Mouse (Mus musculus): ENCODE results near the gene Cd164. TPM values are rescaled to one million over a fixed set of nuclear protein-coding genes. Genes with fewer than 3 reads are reported as not detected.

Gene Cd164
- polyA plus RNA-seq, 1 experiment from 2014 or later = 63.5 TPM

DNA sequence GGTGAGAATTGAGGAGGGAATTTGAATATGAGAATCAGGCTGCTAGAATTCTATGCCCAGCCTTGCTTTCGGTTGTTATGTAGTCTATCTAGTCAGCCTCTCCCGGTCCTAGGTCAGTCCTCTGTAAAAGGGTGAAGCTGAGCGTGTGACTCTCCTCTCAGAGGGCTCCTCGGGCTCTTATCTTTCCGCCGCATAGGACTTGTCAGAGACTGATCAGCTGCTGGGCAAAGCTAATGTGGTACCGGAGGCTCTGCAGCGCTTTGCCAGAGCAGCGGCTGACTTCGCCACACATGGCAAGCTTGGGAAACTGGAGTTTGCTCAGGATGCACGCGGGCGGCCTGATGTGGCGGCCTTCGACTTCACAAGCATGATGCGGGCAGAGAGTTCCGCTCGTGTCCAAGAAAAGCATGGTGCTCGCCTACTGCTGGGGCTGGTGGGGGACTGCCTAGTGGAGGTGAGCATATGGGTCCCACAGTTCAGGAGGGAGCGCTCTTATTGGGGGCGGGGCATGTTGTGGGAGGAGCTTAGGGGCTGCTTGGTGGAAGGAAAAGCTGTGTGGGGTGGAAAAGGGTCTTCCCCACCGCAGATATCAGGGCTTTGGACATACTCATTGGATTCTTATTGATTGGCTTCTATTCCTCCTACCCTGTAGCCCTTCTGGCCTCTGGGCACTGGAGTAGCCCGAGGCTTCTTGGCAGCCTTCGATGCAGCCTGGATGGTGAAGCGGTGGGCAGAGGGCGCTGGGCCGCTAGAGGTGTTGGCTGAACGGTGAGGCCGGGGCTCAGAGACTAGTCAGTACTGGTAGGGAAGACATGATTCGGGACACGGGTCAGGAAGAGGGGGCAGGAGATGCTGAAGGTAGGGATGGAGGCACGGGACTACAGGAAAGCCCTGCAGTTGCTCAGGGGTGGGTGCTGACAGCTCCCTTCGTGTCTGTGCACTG, 38.0 kb upstream of the Cd164 start:
- H3K36me3 ChIP-seq = peaks cover 60% of the 10 kb centered on the region

GRCm38 (mm10) chr10:41482446-41482845, 36.8 kb upstream of the Cd164 start:
- no peak overlapping the region for H3K27ac ChIP-seq (replicated peaks)
- H3K27me3 ChIP-seq = no peaks in the 10 kb centered on the region
- H3K4me2 ChIP-seq = no peak overlapping the region
- no peak for ATAC-seq (ENCODE audit: low read depth)
- H3K9me3 ChIP-seq = no peaks in the 10 kb centered on the region
- peaks cover 71% of the 10 kb centered on the region for H3K36me3 ChIP-seq
- 79% methylated on average over 7 of the region's 7 CpGs for WGBS
- H3K9ac ChIP-seq = no peak overlapping the region
- no peak overlapping the region for H3K4me3 ChIP-seq
- H3K4me1 ChIP-seq (replicated peaks) = peaks cover 11% of the 10 kb centered on the region

More for the DNA sequence above, 38.0 kb upstream of the Cd164 start:
- WGBS = 67% methylated on average over 33 of the region's 33 CpGs
- no peak overlapping the region for H3K4me2 ChIP-seq
- no peak overlapping the region for H3K27ac ChIP-seq (replicated peaks)
- H3K4me1 ChIP-seq (replicated peaks) = peaks cover 23% of the 10 kb centered on the region
- H3K9ac ChIP-seq = no peak overlapping the region
- no peak overlapping the region for H3K4me3 ChIP-seq
- no peaks in the 10 kb centered on the region for H3K9me3 ChIP-seq
- H3K27me3 ChIP-seq = no peaks in the 10 kb centered on the region
- ATAC-seq (ENCODE audit: low read depth) = no peak

GRCm38 (mm10) chr10:41485778-41486177, 33.4 kb upstream of the Cd164 start:
- no peaks in the 10 kb centered on the region for H3K9me3 ChIP-seq
- 86% methylated on average over 16 of the region's 16 CpGs for WGBS
- no peak overlapping the region for H3K27ac ChIP-seq (replicated peaks)
- ATAC-seq (ENCODE audit: low read depth) = no peak
- H3K4me2 ChIP-seq = no peak overlapping the region
- H3K4me3 ChIP-seq = no peak overlapping the region
- peaks cover 22% of the 10 kb centered on the region for H3K4me1 ChIP-seq (replicated peaks)
- H3K9ac ChIP-seq = no peak overlapping the region
- peaks cover 65% of the 10 kb centered on the region for H3K36me3 ChIP-seq
- H3K27me3 ChIP-seq = no peaks in the 10 kb centered on the region; the same call in 1 of the 2 replicates

DNA sequence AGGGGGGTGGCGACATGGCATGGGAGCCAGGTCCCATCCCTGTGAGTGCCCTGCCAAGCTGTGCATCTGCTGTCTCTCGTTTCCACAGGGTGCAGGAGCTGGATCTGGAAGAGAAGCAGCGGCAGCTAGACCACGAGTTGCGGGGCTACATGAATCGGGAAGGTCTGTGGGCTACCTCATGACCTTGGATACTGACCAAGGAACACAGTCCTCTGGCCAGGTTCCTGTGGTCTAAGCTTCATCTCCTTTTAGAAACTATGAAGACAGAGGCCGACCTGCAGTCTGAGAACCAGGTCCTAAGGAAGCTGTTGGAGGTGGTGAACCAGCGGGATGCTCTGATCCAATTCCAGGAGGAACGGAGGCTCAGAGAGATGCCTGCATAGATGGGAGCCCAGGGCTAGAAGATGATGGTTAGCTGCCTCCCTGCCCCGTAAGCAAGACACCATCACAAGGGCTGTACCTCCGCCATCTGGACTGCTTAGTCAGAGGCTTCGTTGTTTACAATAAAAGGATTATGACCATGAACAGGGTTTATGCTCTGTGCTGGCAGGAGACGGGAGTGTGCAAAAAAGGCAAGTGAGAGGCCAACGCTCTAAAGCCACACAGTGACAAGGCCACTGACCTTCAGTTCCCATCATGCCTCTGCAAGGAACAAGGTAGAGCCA, 32.6 kb upstream of the Cd164 start:
- no peak for ATAC-seq (ENCODE audit: low read depth)
- H3K4me3 ChIP-seq = no peak overlapping the region
- H3K36me3 ChIP-seq = peaks cover 65% of the 10 kb centered on the region
- H3K9me3 ChIP-seq = no peaks in the 10 kb centered on the region
- no peak overlapping the region for H3K9ac ChIP-seq
- no peak overlapping the region for H3K27ac ChIP-seq (replicated peaks)
- H3K4me2 ChIP-seq = no peak overlapping the region
- H3K27me3 ChIP-seq = no peaks in the 10 kb centered on the region; the same call in 1 of the 2 replicates
- H3K4me1 ChIP-seq (replicated peaks) = peaks cover 22% of the 10 kb centered on the region
- WGBS = 83% methylated on average over 14 of the region's 14 CpGs

GRCm38 (mm10) chr10:41488877-41489276, 30.3 kb upstream of the Cd164 start:
- Histone ChIP-seq H3K36me3 (peaks cover 43% of the 10 kb centered on the region), H3K4me3 (peak overlapping the region; percentile 61), H3K9ac (peak overlapping the region; percentile 77), H3K9me3 (no peaks in the 10 kb centered on the region), H3K4me1 (replicated peaks) (peaks cover 22% of the 10 kb centered on the region), H3K27me3 (no peaks in the 10 kb centered on the region; the same call in 1 of the 2 replicates), H3K4me2 (peak overlapping the region; percentile 96), H3K27ac (replicated peaks) (no peak overlapping the region)
- ATAC-seq (ENCODE audit: low read depth) = no peak
- WGBS = 55% methylated on average over 7 of the region's 7 CpGs

- Histone ChIP-seq H3K4me1 (replicated peaks) (peaks cover 22% of the 10 kb centered on the region), H3K27me3 (no peaks in the 10 kb centered on the region; the same call in 1 of the 2 replicates), H3K4me2 (peak overlapping the region; percentile 96), H3K9me3 (no peaks in the 10 kb centered on the region), H3K27ac (replicated peaks) (no peak overlapping the region), H3K36me3 (peaks cover 38% of the 10 kb centered on the region), H3K9ac (peak overlapping the region; percentile 77), H3K4me3 (peak overlapping the region; percentile 61)
- WGBS = 40% methylated on average over 8 of the region's 8 CpGs
- peak; percentile 14; the same call in 1 of the 2 replicates for ATAC-seq (ENCODE audit: low read depth)
Measured at GRCm38 (mm10) chr10:41489294-41489693, 29.9 kb upstream of the Cd164 start.

- peak within 1 kb of the TSS; percentile 96 for H3K4me2 ChIP-seq
- no peak within 1 kb of the TSS for H3K27ac ChIP-seq (replicated peaks)
- H3K36me3 ChIP-seq = peaks cover 32% of the 10 kb centered on the region
- ATAC-seq (ENCODE audit: low read depth) = peak; percentile 97
- H3K9me3 ChIP-seq = no peaks in the 10 kb centered on the region
- H3K9ac ChIP-seq = peak within 1 kb of the TSS; percentile 77
- WGBS = 2% methylated on average over 50 of the region's 50 CpGs
- peaks cover 22% of the 10 kb centered on the region for H3K4me1 ChIP-seq (replicated peaks)
- peak within 1 kb of the TSS; percentile 61 for H3K4me3 ChIP-seq
- H3K27me3 ChIP-seq = no peaks in the 10 kb centered on the region; the same call in 1 of the 2 replicates
Measured at GRCm38 (mm10) chr10:41489708-41490517, 29.3 kb upstream of the Cd164 start, which contains the start of the genes Smpd2 and Ppil6. TSS of gene Smpd2 (minus strand) at chr10:41490369. TSS of gene Ppil6 (plus strand) at chr10:41490439.

DNA sequence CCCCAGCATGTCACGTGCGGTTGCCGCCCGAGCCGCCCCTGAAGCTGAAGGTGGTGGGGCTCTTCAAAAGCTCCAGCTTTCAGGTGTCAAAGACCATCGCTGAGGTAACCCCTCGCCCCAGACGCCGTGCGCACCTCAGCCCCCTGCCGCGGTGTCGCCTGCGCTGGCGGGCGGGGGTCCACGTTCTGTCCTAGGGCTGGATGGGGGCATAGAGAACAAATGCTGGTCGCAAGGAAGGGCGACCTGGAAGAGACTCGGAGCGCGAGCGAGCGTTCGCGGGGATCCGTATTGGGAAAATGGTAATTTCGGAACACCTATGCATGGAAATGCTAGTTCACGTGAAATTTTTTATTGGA, 28.7 kb upstream of the Cd164 start:
- Histone ChIP-seq H3K4me3 (peak overlapping the region; percentile 61), H3K4me1 (replicated peaks) (peaks cover 22% of the 10 kb centered on the region), H3K9me3 (no peaks in the 10 kb centered on the region), H3K36me3 (peaks cover 26% of the 10 kb centered on the region), H3K4me2 (peak overlapping the region; percentile 96), H3K27me3 (no peaks in the 10 kb centered on the region; the same call in 1 of the 2 replicates), H3K27ac (replicated peaks) (no peak overlapping the region), H3K9ac (peak overlapping the region; percentile 77)
- under 1% methylated on average over 29 of the region's 29 CpGs for WGBS
- peak; percentile 66 for ATAC-seq (ENCODE audit: low read depth)

DNA sequence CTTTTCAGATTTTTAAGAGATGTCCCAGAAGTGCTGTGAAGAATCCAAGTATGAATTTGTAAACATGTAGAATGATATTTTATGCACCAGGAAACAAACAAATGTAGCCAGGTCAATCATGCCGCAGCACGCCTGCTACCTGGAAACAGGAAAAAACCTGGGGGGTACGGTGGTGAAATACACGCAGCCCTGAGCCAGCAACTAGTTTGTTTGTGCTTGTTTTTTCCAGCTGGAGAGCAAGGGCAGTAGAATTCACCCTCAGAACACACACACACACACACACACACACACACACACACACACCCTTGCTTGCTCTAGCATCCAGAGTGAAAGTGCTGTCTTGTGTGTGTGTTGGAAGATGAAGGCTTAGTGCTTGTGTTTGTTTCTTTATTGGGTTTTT, 28.1 kb upstream of the Cd164 start:
- peak overlapping the region; percentile 61; the same call in 1 of the 2 replicates for H3K4me3 ChIP-seq
- no peak overlapping the region for H3K27ac ChIP-seq (replicated peaks)
- peak overlapping the region; percentile 96 for H3K4me2 ChIP-seq
- H3K4me1 ChIP-seq (replicated peaks) = peaks cover 22% of the 10 kb centered on the region
- H3K27me3 ChIP-seq = no peaks in the 10 kb centered on the region; the same call in 1 of the 2 replicates
- peaks cover 20% of the 10 kb centered on the region for H3K36me3 ChIP-seq
- H3K9me3 ChIP-seq = no peaks in the 10 kb centered on the region
- 65% methylated on average over 4 of the region's 4 CpGs for WGBS
- ATAC-seq (ENCODE audit: low read depth) = no peak
- no peak overlapping the region for H3K9ac ChIP-seq

DNA sequence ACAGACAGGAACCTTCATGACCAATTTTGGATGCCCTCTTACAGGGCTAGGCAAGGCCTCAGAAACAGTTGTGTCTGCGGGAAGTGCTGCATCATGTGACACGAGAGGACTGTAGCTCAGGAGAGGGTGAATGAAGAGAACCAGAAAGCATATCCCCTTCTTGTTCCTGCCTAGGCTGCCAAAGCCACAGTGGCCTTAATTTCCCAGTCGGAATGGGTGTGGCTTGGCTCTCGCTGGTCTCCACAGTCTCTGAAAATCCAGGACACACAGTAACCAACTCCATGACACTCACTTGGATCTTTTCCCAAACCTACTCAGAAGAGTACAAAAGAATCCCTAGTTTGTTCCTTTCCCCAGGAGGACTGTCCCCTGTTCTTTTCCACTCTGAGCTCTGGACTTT, 18.3 kb upstream of the Cd164 start:
- ATAC-seq (ENCODE audit: low read depth) = no peak
- H3K4me1 ChIP-seq (replicated peaks) = no peaks in the 10 kb centered on the region
- H3K36me3 ChIP-seq = no peaks in the 10 kb centered on the region
- no peak overlapping the region for H3K27ac ChIP-seq (replicated peaks)
- H3K9ac ChIP-seq = no peak overlapping the region
- no peaks in the 10 kb centered on the region for H3K27me3 ChIP-seq
- H3K9me3 ChIP-seq = no peaks in the 10 kb centered on the region
- WGBS = 71% methylated on average over 4 of the region's 4 CpGs
- H3K4me2 ChIP-seq = no peak overlapping the region
- H3K4me3 ChIP-seq = no peak overlapping the region

GRCm38 (mm10) chr10:41504996-41505395, 14.2 kb upstream of the Cd164 start:
- H3K9me3 ChIP-seq = no peaks in the 10 kb centered on the region
- H3K27ac ChIP-seq (replicated peaks) = no peak overlapping the region
- no peak overlapping the region for H3K4me2 ChIP-seq
- H3K9ac ChIP-seq = no peak overlapping the region
- peak; percentile 43; the same call in 1 of the 2 replicates for ATAC-seq (ENCODE audit: low read depth)
- no peaks in the 10 kb centered on the region for H3K36me3 ChIP-seq
- no peaks in the 10 kb centered on the region for H3K27me3 ChIP-seq
- 93% methylated on average over 1 of the region's 1 CpGs for WGBS
- no peak overlapping the region for H3K4me3 ChIP-seq
- H3K4me1 ChIP-seq (replicated peaks) = no peaks in the 10 kb centered on the region

Measured in neural tube, embryonic 13.5 days (tissue).